Mouse (Mus musculus): ENCODE data around the gene S100a4.
A peak's percentile ranks its signal among the peaks of the same experiment; 100 is the strongest.

S100a4 gene

GRCm38 (mm10) chr3:90603623-90604022 is at the start of gene S100a4:
TSS of gene S100a4 (plus strand) at chr3:90603771.
- DNase-seq (ENCODE audit: low read depth, low spot score): peak; percentile 43

DNA sequence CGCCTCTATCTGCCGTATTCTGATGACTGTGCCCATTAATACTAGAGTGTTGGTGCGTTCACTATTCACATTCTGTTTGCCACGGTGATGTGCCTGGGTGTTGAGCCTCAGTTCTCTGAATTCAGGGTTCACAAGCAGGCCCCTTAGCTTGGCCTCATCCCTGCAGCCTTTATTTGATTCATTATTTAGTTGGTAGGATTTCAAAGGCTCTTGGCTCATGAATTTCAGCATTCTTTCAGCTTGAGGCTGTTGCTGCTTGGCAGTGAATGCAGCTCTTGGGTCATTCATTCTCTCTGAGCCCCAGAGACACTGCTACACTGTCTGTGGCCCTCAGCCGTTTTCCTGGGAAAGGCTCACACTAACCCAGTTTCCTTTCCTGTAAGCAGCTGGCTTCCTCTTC is 47.6 kb upstream of the S100a4 start:
- no peak for DNase-seq (ENCODE audit: low read depth, low spot score)

DNA sequence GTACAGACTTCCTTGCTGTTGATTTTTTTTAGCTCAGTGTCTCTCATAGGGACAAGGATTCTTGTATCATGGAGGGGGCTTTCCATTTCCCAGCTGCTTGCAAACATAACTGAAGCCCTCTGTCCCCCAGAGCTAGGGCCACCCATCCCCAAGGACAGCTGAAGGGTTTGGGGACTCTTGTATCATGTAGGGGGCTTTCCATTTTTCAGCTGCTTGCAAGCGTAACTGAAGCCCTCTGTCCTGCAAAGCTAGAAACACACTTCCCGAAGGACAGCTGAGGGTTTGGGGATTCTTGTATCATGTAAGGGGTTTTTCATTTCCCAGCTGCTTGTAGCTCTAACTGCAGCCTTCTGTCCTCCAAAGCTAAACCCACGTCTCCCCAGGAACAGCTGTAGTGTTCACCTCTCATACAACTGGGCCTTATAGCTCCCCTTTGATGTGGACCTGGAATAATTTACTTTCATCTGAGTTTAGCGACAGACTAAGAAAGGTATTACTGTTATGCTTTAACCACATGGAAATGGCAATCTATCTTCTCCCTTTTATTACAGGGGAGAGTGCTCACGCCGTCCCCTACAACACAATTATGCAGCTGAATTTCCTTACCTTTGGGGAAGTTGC is 43.5 kb upstream of the S100a4 start, which contains the start of gene S100a3:
TSS of gene S100a3 (plus strand) at position 571 of the 621 bp plus-strand sequence.
- no peak for DNase-seq (ENCODE audit: low read depth, low spot score)

DNA sequence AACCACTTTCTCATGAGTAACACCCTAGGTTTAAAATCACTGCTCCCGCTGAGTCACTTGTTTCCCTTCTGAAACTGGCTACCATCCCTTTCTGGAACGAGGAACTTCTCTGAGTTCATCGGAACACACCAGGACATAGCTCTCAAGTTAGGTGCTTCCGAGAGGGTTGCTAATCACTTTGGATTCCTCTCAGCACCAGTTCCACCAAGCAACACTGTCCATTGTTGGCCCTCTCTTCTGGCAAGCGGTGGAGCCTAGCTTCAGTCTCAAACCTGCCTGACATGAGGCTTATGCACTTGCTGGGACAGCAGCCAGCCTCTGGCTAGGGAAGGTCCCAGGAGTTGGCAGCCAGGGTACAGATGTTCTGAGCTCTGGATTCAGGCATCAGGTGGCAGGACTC is 28.9 kb upstream of the S100a4 start:
- no peak for DNase-seq (ENCODE audit: low read depth, low spot score)

GRCm38 (mm10) chr3:90575320-90575719 is 28.3 kb upstream of the S100a4 start:
- DNase-seq (ENCODE audit: low read depth, low spot score): no peak

DNA sequence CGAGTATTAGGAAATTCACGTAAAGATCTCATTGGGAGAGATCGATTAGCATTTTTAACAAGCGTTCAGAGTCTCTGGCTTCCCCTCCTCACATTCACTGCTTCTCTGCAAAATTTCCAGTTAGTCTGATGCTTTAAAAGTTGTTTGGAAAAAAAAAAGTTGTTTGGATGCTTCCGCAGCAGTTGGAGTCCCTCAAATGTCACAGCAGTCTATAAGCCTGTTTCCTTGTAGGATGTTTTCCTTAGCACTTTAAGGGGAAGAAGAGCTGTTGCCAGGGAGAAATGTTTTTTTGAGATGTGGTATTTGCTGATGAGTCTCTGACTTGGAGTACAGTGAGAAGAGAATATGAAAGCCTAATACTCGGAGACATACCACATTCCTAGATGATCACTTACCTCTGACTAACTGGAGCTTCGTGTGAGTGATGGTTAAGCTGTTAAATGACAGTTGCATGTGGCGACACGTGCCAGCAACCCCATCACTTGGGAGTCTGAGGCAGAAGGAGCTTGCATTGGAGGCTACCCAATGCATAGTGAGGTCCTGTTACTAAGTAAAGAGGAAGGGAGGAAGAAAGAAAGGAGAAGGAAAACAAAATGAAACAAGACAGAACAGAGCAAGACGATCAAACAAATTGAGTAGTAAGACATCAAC is 27.1 kb upstream of the S100a4 start:
- no peak for DNase-seq (ENCODE audit: low read depth, low spot score)

DNA sequence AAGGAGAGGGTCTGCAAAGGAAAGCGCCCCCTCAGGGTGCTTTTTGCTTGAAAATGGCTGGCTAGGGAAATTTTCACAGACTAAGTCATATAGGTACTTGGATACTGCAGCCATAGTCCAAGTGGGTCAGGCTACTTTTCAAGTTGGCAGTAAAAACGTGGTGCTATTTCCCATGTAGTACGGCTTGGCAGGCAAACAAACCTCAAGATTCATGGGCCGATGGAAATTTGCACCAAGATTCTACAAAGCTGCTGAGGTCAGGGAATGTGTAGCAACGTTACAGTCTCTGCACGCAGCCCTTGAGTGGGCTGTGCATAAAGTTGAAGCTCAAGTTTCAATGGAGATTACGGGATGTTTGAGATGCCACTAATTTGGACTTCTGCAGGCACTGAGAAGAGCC is 24.1 kb upstream of the S100a4 start:
- no peak for DNase-seq (ENCODE audit: low read depth, low spot score)

DNA sequence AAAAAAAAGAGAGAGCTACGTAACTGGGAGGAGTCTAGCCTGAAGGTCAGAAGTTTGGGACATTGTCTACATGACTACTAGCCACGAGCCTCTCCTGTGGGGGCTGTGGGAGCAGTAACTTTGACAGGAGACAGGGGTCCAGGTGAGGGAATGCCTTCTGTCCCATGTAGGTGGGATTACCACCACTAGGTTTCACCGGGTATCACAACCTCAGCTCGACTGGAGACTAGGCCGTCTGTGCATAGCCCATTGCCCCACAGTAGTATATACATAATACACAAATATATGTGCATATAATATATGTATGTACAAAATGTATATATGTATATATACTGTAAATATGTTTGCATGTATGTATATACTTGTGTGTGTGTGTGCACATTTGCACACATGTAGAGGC is 22.4 kb upstream of the S100a4 start:
- no peak for DNase-seq (ENCODE audit: low read depth, low spot score)

- peak; percentile 21 for DNase-seq (ENCODE audit: low read depth, low spot score)
Observed at GRCm38 (mm10) chr3:90582156-90582555, 21.4 kb upstream of the S100a4 start.

GRCm38 (mm10) chr3:90582556-90582955 is 21.0 kb upstream of the S100a4 start:
- DNase-seq (ENCODE audit: low read depth, low spot score): no peak

DNA sequence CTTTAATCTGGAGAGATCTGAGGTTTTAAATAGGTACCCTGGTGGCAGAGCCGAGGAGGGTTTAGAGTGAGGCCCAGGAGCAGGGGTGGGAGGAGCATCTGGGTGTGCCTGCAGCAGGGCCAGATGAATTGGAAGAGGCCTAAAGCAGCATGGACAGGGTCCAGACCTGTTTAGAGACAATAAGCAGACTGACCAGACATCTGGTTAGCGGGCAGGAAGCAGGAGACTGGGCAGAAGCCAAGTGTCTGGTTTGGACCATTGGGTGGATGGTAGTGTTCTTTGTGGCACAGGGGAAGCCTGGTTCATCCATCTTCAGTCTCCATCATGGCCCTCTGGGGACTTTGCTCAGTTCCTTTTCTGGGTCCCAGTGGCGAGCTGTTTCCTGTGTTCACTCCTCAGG is 19.7 kb upstream of the S100a4 start:
- no peak for DNase-seq (ENCODE audit: low read depth, low spot score)

GRCm38 (mm10) chr3:90585595-90585994 is 18.0 kb upstream of the S100a4 start:
- peak; percentile 80 for DNase-seq (ENCODE audit: low read depth, low spot score)

DNA sequence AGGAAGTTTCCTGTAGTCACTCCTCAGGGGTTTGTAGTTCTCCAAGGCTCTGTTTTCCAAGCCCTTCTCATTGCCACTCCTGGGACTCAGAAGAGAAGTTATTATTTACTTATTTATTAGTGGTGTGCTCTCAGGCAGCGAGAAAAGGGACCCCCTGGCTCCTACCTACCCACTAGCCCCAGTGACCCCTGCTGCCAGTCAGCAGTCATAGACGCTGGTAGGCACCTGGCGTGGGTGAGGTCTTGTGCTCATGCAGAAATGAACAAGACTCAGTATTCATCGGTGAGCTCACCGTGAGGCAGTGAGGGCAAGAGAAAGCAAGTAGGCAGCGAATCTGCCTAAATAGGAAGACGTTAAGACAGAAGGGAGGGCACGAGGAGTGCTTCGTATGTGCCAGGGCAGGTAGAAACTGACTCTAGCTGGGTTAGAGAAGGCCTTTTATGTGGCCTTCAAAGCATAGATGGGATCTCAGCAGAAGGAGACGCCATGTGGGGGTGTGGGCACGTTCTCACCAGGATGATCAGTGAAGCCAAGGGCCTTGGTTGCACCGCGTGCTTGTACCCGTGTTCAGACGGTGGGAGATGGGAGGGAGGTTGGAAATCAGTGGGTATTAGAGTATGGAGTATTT is 17.4 kb upstream of the S100a4 start:
- peak; percentile 74 for DNase-seq (ENCODE audit: low read depth, low spot score)

DNA sequence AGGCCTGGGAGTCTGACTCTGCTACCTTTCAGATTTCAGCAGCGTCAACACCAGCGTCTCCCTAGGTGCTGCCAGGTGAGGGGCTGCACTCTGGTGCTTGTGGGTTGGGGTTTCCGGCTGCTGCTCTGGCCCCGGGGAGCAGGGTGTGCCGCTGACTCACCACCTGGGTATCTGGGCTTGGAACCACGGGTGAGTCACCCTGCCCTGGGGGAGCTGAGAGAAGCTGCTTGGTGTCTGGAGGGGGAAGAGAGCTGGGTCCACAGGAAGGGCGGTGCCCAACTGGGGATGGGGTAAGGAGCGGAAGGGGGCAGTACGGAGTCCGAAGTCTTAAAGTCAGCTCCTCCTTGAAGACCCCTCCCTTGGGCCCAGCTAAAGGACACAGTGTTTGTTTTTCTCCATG is 16.7 kb upstream of the S100a4 start:
- peak; percentile 91 for DNase-seq (ENCODE audit: low read depth, low spot score)

DNA sequence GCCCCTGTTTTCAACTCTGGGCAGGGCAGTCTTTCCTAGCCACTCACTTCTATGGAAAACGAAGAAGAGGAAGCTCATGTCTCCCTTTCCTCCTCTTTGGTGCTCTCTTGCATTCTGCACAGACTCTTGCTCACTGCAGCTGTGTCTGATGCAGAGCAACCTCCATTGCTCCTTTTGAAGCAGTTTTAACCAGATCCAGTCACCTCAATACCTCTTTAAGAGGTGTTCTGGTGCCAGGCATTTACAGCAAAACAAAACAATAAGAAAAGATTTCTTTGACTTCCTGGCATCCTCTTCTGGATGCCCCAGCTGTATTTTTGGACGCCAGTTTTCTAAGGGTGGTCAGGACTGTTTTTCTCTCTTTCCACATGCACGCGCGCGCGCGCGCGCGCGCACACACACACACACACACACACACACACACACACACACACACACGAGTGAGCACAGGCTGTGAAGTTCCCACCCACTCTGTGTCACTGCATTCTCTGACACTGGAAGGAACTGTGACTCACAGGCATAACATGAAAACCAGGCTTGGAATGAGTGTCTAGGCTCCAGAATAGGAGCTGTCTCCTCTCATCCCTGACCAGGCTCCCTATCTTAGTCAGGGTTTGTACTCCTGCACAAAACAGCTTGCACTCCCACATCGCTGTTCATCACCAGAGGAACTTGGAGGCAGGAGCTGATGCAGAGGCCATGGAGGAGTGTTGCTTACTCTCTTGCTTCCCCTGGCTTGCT is 16.0 kb upstream of the S100a4 start:
- DNase-seq (ENCODE audit: low read depth, low spot score): peak; percentile 74

DNA sequence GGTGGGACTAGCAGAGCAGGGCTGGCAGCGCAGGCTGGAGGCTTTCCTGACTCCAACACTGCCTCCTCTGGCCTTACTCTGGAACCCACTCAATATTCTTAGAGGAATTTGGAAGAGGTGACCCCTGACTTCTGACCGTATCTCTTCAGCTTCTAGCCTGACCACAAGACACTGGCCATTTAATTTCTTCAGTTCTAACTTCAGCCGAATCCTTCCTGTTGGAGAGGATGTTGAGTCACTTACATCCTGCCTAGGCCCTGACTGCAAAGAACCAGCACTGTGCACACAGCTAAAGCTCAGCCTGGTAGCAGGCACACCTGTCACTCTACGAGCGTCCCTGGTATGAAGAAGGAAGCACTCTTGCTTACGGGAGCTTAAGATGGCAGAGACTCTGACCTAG is 14.2 kb upstream of the S100a4 start:
- DNase-seq (ENCODE audit: low read depth, low spot score): peak; percentile 72

GRCm38 (mm10) chr3:90589947-90590346 is 13.6 kb upstream of the S100a4 start, which contains the start of gene S100a2:
TSS of gene S100a2 (plus strand) at chr3:90590247.
- DNase-seq (ENCODE audit: low read depth, low spot score): no peak

DNA sequence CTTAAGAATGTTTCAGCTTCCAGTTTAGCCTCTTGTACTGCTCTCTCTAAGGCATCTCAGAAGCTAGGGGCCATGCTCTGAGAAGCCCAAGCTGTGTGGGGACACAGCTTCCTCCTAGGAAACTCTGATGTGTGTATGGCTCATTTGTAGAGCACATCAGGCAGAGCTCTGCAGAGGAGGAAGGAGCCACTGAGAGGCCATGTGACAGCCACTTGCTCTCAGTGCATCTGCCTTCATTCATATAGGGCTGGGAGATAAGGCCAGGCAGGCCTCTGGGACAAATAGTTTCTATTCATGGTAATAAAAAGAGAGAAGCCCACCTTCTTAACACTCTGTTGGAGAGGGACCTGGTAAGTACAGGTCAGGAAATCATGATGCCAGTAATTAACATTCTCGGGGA is 9.1 kb upstream of the S100a4 start:
- no peak for DNase-seq (ENCODE audit: low read depth, low spot score)

DNA sequence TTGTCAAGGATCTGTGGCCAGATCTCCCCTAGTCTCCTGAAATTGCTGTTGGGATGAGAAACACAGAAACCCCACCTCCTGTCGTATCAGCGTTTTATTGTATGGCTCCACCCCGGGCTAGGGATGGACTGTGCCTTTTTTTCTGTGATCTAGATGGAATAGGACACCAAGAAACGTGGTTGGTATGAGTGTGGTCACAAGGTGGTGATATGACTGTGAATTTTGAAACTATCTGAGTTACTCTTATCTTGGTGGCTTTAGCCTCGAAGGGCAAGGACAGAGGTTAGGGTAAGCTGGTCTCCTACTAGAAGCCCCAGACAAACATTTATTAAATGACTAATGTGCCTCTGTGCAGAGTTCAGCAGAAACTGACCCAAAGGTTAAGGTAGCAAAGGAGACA is 8.0 kb upstream of the S100a4 start:
- DNase-seq (ENCODE audit: low read depth, low spot score): no peak

DNA sequence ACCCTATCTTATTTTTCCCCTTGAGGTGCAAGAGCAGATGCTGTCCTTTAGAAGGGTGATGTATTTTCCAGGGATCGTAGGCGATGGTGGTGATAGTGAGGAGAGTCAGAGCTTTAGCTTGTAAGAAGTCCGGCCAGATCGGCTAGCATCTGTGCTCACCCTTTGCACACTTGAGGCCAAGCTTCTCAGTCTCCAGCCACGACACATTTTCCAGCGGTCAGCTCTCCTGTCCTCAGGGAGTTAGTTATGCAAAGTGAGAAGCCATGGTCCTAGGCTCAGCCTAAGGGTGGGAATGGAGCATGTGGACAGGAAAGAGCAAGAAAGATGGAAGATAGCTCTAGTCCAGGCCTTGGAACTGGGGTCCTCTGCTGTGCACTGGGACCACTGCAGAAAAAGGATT is 6.8 kb upstream of the S100a4 start:
- DNase-seq (ENCODE audit: low read depth, low spot score): no peak

- DNase-seq (ENCODE audit: low read depth, low spot score): no peak
Observed at GRCm38 (mm10) chr3:90597736-90598135, 5.8 kb upstream of the S100a4 start.

GRCm38 (mm10) chr3:90598212-90598611 is 5.4 kb upstream of the S100a4 start:
- DNase-seq (ENCODE audit: low read depth, low spot score): no peak

Data from CD4-positive helper T cell, adult 2 months (primary cell).